Mouse (Mus musculus): ENCODE measurements around the gene Mis18a. TPM values are rescaled to one million over a fixed set of nuclear protein-coding genes. Genes with fewer than 3 reads are reported as not detected.

Gene Mis18a
- polyA plus RNA-seq, 1 experiment from 2014 or later: 38.1 TPM

GRCm38 (mm10) chr16:90738092-90738956 lies 11.1 kb upstream of the Mis18a start, which contains the start of gene Mrap:
Mrap (plus strand) TSS chr16:90738207.
- H3K4me1 ChIP-seq (replicated peaks): peaks cover 12% of the 10 kb centered on the region
- no peak within 1 kb of the TSS for H3K4me3 ChIP-seq (replicated peaks)
- no peaks in the 10 kb centered on the region for H3K27me3 ChIP-seq
- 91% methylated on average over 26 of the region's 26 CpGs for WGBS
- H3K9me3 ChIP-seq: no peaks in the 10 kb centered on the region
- no peaks in the 10 kb centered on the region for H3K36me3 ChIP-seq
- no peak within 1 kb of the TSS for H3K4me2 ChIP-seq (replicated peaks)
- no peak within 1 kb of the TSS for H3K27ac ChIP-seq
- ATAC-seq: no peak
- H3K9ac ChIP-seq (replicated peaks): no peak within 1 kb of the TSS

DNA sequence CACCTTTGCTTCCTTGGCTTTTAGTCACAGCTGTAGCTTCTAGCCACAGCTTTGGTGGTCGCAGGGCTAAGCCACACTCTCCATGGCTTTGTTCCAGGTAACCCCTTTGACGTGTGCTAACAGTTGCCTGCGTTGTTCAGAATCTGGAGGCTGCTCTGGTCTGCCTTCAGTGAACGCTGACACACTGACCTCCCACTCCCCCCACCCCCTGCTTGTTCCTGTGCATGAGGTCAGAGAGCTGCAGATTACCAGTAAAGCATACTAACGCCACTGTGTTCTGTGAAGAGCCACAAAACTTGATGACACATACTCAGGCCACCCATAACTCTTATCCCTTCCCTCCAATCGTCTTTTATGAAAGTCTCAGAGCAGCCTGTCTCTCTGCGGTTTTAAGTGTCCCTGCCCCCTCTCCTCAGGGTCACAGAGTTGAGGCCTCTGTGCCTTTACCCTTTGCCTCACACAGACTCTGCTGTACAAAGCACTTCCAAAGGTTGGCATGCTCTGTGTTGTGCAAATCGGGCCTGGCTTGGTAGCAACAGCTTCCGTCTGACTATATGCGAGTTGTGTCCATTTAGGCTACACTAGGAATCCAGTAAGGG lies 9.6 kb upstream of the Mis18a start:
- Histone ChIP-seq H3K9me3 (peaks cover 5% of the 10 kb centered on the region), H3K27ac (no peak overlapping the region), H3K9ac (replicated peaks) (no peak overlapping the region), H3K4me2 (replicated peaks) (no peak overlapping the region), H3K4me1 (replicated peaks) (peaks cover 5% of the 10 kb centered on the region), H3K27me3 (no peaks in the 10 kb centered on the region), H3K4me3 (replicated peaks) (no peak overlapping the region), H3K36me3 (no peaks in the 10 kb centered on the region)
- 82% methylated on average over 10 of the region's 10 CpGs for WGBS
- no peak for ATAC-seq

DNA sequence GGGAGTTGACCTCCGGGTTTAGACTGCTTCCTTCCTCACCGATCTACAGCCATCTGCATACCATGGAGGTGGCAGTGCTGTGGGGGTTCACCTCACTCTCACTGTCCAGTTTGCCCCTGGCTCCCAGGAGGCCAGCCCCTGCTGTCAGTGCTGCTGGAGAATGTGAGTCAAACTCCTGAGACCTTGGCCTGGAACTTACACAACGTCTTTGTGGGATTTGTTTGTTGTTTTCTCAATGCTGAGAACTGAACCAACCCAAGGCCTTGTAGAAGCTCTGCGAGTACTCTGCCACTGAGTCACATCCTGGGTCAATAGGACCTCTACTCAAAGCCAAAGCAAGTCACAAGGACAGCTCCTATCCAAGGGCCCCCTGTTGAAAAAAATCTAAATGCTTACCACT lies 8.4 kb upstream of the Mis18a start:
- Histone ChIP-seq H3K4me1 (replicated peaks) (no peaks in the 10 kb centered on the region), H3K36me3 (no peaks in the 10 kb centered on the region), H3K9ac (replicated peaks) (no peak overlapping the region), H3K4me3 (replicated peaks) (no peak overlapping the region), H3K9me3 (peaks cover 10% of the 10 kb centered on the region), H3K27me3 (no peaks in the 10 kb centered on the region), H3K27ac (no peak overlapping the region), H3K4me2 (replicated peaks) (no peak overlapping the region)
- WGBS: 86% methylated on average over 4 of the region's 4 CpGs
- no peak for ATAC-seq

- peak overlapping the region; percentile 99 for H3K4me2 ChIP-seq (replicated peaks)
- peak overlapping the region; percentile 84 for H3K4me3 ChIP-seq (replicated peaks)
- H3K27me3 ChIP-seq: no peaks in the 10 kb centered on the region
- peak overlapping the region; percentile 74 for H3K9ac ChIP-seq (replicated peaks)
- peaks cover 5% of the 10 kb centered on the region; the same call in 1 of the 2 replicates for H3K9me3 ChIP-seq
- H3K4me1 ChIP-seq (replicated peaks): peaks cover 15% of the 10 kb centered on the region
- ATAC-seq: no peak
- peaks cover 3% of the 10 kb centered on the region for H3K36me3 ChIP-seq
- H3K27ac ChIP-seq: no peak overlapping the region
- WGBS: 6% methylated on average over 38 of the region's 38 CpGs
Measured at GRCm38 (mm10) chr16:90726600-90727227, 490 bp downstream of the Mis18a start.

GRCm38 (mm10) chr16:90724051-90724450 lies 3.2 kb downstream of the Mis18a start:
- H3K9ac ChIP-seq (replicated peaks): no peak overlapping the region
- no peak overlapping the region for H3K4me3 ChIP-seq (replicated peaks)
- WGBS: 100% methylated on average over 4 of the region's 4 CpGs
- H3K36me3 ChIP-seq: peaks cover 15% of the 10 kb centered on the region
- H3K27me3 ChIP-seq: no peaks in the 10 kb centered on the region
- no peak overlapping the region for H3K4me2 ChIP-seq (replicated peaks)
- no peaks in the 10 kb centered on the region for H3K9me3 ChIP-seq
- ATAC-seq: no peak
- peaks cover 15% of the 10 kb centered on the region for H3K4me1 ChIP-seq (replicated peaks)
- no peak overlapping the region for H3K27ac ChIP-seq

- 67% methylated on average over 12 of the region's 12 CpGs for WGBS
- H3K27ac ChIP-seq: peak overlapping the region; percentile 83
Measured at GRCm38 (mm10) chr16:90710313-90710712, 16.9 kb downstream of the Mis18a start.

DNA sequence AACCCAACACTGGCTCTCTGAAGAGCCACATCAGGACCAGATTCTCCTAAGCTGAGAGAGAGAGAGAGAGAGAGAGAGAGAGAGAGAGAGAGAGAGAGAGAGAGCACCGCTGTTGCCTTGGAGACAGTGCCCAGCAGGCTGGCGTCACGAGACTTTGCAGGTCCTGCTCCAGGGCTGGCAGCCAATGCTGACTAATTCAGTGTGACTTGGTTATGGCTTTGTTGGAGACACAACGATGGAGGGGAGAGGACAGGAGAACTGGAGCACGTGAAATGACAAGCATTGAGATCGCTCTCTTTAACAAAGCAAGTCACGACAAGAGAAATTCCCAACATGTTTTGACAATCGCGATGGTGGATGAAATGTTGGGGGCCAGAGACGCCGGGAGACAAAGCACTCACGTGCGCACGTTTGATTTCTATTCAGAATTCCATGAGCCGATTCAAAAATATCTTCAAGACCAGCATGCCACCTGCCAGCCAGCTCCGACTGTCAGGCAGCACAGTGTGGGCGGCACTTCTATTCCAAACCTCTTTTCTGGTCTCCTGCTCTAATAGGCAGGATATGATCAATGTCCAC lies 17.4 kb downstream of the Mis18a start:
- ATAC-seq: peak; percentile 95
- Histone ChIP-seq H3K9ac (replicated peaks) (peak overlapping the region; percentile 44), H3K27me3 (peaks cover 19% of the 10 kb centered on the region), H3K4me3 (replicated peaks) (peak overlapping the region; percentile 26), H3K4me1 (replicated peaks) (peaks cover 40% of the 10 kb centered on the region), H3K27ac (peak overlapping the region; percentile 83), H3K4me2 (replicated peaks) (peak overlapping the region; percentile 52), H3K36me3 (no peaks in the 10 kb centered on the region), H3K9me3 (no peaks in the 10 kb centered on the region)
- 8% methylated on average over 17 of the region's 17 CpGs for WGBS

More at GRCm38 (mm10) chr16:90710313-90710712, 16.9 kb downstream of the Mis18a start:
- Histone ChIP-seq H3K9ac (replicated peaks) (peak overlapping the region; percentile 44), H3K4me2 (replicated peaks) (peak overlapping the region; percentile 52), H3K4me1 (replicated peaks) (peaks cover 40% of the 10 kb centered on the region), H3K9me3 (no peaks in the 10 kb centered on the region), H3K4me3 (replicated peaks) (peak overlapping the region; percentile 26), H3K36me3 (no peaks in the 10 kb centered on the region), H3K27me3 (peaks cover 19% of the 10 kb centered on the region)
- ATAC-seq: no peak

GRCm38 (mm10) chr16:90706279-90706678 lies 20.9 kb downstream of the Mis18a start:
- Histone ChIP-seq H3K4me1 (replicated peaks) (peaks cover 26% of the 10 kb centered on the region), H3K27ac (no peak overlapping the region), H3K4me2 (replicated peaks) (no peak overlapping the region), H3K9ac (replicated peaks) (no peak overlapping the region), H3K4me3 (replicated peaks) (no peak overlapping the region), H3K9me3 (no peaks in the 10 kb centered on the region), H3K27me3 (peaks cover 7% of the 10 kb centered on the region; the same call in 1 of the 2 replicates), H3K36me3 (no peaks in the 10 kb centered on the region)
- ATAC-seq: no peak
- WGBS: 62% methylated on average over 3 of the region's 3 CpGs

DNA sequence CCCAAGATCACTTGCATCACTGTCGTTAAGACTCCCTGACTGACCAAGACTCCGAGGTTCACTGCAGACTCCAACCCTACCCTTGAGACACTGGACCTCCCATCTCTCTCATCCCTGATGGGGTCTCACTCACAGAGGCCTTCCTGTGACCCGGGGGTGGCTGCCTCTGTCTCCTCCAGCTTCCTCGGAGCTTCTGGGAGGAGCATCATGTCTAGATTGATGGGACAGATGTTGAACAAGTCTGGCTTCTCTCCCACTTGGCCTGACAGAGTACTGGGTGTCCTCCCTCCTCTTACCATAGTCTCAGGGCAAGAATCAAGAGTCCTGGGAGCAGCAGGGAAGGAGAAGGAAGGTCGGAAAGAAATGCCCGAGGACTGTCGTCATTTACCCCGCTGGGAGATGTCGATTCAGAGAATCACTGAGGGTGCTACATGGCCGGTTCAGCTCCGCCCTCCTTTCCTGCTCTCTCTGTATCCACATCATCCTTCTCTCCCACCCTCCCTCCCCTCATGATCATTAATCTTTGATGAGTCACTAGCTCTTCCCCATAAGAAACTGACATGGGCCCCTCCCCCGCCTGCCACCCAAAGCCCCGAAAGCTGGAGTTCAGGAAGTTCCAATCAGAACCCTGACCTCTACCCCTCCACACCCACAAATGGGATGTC lies 22.9 kb downstream of the Mis18a start:
- no peak overlapping the region for H3K4me3 ChIP-seq (replicated peaks)
- no peak overlapping the region for H3K9ac ChIP-seq (replicated peaks)
- no peaks in the 10 kb centered on the region for H3K9me3 ChIP-seq
- peaks cover 3% of the 10 kb centered on the region; the same call in 1 of the 2 replicates for H3K27me3 ChIP-seq
- WGBS: 88% methylated on average over 13 of the region's 13 CpGs
- H3K4me1 ChIP-seq (replicated peaks): peaks cover 7% of the 10 kb centered on the region
- no peaks in the 10 kb centered on the region for H3K36me3 ChIP-seq
- no peak overlapping the region for H3K27ac ChIP-seq
- ATAC-seq: no peak
- H3K4me2 ChIP-seq (replicated peaks): no peak overlapping the region

GRCm38 (mm10) chr16:90703646-90704045 lies 23.6 kb downstream of the Mis18a start:
- Histone ChIP-seq H3K9me3 (no peaks in the 10 kb centered on the region), H3K4me2 (replicated peaks) (no peak overlapping the region), H3K36me3 (no peaks in the 10 kb centered on the region), H3K4me1 (replicated peaks) (peaks cover under 1% of the 10 kb centered on the region), H3K9ac (replicated peaks) (no peak overlapping the region), H3K27ac (no peak overlapping the region), H3K27me3 (peaks cover 3% of the 10 kb centered on the region; the same call in 1 of the 2 replicates), H3K4me3 (replicated peaks) (no peak overlapping the region)
- no peak for ATAC-seq
- 34% methylated on average over 1 of the region's 1 CpGs for WGBS

DNA sequence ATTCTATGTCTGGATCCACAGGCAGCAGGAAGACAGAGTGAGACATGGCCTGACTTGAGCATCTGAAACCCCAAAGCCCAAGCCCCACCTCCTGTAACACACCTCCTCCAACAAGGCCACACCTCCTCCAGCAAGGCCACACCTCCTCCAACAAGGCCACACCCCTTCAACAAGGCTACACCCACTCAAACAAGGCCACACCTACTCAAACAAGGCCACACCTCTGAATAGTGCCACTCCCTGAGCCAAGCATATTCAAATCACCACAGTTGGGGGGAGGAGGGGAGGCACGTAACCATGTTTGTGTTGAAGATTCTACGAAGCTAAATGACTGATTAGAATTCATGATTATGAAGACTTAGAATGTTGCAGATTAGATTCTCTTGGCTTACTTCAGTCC lies 25.7 kb downstream of the Mis18a start:
- H3K9me3 ChIP-seq: no peaks in the 10 kb centered on the region
- no peak overlapping the region for H3K4me3 ChIP-seq (replicated peaks)
- no peak for ATAC-seq
- H3K27me3 ChIP-seq: no peaks in the 10 kb centered on the region
- H3K27ac ChIP-seq: no peak overlapping the region
- H3K4me1 ChIP-seq (replicated peaks): no peaks in the 10 kb centered on the region
- 92% methylated on average over 2 of the region's 2 CpGs for WGBS
- no peak overlapping the region for H3K9ac ChIP-seq (replicated peaks)
- no peaks in the 10 kb centered on the region for H3K36me3 ChIP-seq
- H3K4me2 ChIP-seq (replicated peaks): no peak overlapping the region
